Mouse (Mus musculus): ENCODE results near the gene Trabd2b.

GRCm38 (mm10) chr4:114370935-114371715 lies 35.4 kb upstream of the Trabd2b start:
- TF ChIP-seq TAL1 (conservative IDR thresholded peaks at IDR 0.05; ENCODE audit: low read depth, low read length) (no peak), CTCF (IDR thresholded peaks at IDR 0.05; ENCODE audit: low read depth, low read length) (no peak), GATA1 (IDR thresholded peaks at IDR 0.05; ENCODE audit: borderline replicate concordance, low read length) (no peak)

Measured in G1E (cell line).